Mouse (Mus musculus) gastrocnemius, postnatal 14 days (tissue): ENCODE measurements around the gene Ces2g. TPM values are rescaled to one million over a fixed set of nuclear protein-coding genes. Genes with fewer than 3 reads are reported as not detected.

Experiments
- DNase-seq: peaks from one replicate; pipeline ENCODE4 v3.0.0; 2021; ENCODE audit warnings: mixed read lengths
- intact Hi-C: fragments of 180-260 bp; cut with DNase I; formaldehyde crosslinking; loops from one replicate; pipeline ENCODE4 v1.15.1; 2025; ENCODE audit warnings: low total_unique reads
- long read RNA-seq, 2 experiments: library from polyadenylated mRNA; stranded (forward); transcript quantifications; one replicate each; pipeline ENCODE4 v2.0.0; 2021
- total RNA-seq, 2 experiments: library from RNA; stranded (reverse); gene quantifications; 2 replicates each; pipeline ENCODE4 v1.2.3; 2021

Gene Ces2g
- under 1 TPM; 0.22 to 0.47 TPM for total RNA-seq
- long read RNA-seq, experiment 1, partial matches to known transcripts: 0 of 1 reads
- long read RNA-seq, experiment 1, other reads (novel, unspliced or antisense): 0 of 1 reads
- long read RNA-seq, experiment 2: 0 reads

DNA sequence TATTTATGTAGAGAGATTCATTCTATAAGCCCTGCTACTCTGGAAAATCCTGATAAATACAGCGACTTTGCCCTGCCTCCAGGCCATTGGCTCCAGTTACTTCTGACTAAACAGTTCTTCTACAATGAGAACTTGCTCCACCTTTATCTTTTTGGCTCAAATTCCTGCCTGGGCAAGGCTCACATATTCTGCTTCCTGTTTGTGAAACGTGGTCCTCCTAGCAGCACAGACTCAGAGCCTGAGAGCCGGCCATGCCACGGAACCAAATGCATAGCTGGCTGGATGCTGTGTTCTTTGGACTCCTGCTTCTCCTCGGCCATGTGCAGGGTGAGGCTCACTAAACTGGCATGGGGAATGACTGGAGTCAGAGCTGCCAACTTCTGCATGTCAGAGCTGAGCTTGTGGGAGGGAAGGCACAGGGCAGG is at the start of gene Ces2g:
Ces2g (plus strand) TSS at position 182 of the 425 bp plus-strand sequence.
- DNase-seq: no peak
- intact Hi-C loops: no loop called here

DNA sequence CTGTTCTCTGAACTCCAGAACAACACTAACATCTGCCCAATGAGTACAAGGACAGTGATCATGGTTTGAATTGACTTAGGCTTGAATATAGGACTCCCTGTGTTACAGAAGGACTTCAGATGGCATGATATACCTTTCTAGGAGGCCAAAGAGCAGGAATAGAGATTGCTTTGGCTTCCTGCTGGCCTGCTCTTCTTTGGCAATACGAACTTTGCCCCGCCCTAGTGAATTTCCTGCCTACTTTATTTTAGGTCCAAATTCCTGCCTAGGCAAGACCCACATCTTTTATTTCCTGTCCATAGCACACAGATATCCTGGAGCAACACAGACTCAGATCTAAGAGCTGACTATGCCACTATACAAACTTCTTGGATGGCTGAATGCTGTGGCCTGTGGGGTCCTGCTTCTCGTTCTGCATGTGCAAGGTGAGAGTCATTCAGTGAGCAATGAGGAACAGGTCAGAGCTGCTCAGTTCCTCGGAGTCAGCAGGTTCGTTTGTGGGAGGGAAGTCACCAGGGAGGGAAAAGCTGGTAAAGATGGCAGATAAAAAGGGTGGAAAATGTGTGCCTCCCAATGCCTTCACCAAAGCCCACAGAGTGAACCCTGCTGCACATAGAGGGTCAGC is 35.4 kb upstream of the Ces2g start, which contains the start of gene Ces2e:
Ces2e (plus strand) TSS at position 289 of the 625 bp plus-strand sequence.
- no peak for DNase-seq
- intact Hi-C loops: no loop called here

DNA sequence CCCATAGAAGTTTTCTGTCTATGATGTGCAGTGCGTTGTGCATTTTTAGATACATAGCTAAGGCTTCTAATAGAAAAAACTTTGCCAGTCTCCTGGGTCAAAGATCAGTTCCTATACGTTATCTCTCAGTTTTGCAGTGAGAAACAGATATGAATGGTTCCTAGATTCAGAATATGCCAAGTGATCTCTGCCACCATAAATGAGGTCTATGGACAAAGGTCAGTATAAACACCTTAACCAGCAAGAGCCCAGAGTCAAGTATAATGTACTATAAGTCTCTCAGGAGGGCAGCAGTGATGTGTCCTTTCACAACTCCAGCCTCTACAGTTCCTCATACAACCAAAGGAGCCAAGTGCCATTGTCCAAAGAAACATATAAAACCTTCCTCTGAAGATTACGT is 34.2 kb upstream of the Ces2g start:
- intact Hi-C loops: no loop called here
- no peak for DNase-seq

DNA sequence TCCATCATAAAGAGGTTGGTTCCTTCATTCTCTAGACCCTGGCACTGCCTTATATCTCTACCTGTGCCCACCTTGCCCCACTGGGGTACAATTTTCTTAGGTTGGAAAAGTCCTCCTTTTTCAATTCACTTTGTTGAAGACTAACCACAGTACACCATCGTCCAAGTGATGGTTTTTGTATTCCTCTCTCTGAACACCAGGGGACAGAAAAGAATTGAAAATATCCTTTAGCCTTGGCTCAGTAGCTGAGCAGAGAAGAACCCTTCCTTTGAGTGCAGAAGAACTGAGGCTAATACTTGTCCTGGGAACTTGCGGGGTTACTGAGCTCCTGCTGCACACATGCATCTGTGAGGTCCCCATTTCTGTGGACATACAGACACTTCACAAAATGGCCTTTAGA is 16.9 kb upstream of the Ces2g start:
- intact Hi-C loops: no loop called here

DNA sequence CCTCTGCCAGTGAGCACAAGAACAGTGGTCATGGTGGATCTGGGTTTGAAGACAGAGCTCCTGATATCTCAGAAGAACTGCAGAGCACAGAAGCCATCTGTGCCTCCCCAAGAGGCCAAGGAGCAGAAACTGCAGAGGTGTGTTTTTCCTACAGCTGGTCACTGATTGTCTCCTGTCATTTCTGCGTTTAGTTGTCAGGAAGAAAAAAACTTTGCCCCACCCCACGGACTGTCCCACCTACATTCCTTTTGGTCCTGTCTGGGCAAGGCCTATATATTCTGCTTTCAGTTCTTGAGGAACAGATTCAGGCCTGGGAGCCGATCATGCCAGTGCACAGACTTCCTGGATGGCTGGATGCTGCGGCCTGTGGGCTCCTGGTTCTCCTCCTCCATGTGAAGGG is 14.5 kb upstream of the Ces2g start, which contains the start of gene Ces2f:
Ces2f (plus strand) TSS at position 301 of the 400 bp plus-strand sequence.
- intact Hi-C loops: no loop called here
- no peak for DNase-seq

More for the DNA sequence above, 16.9 kb upstream of the Ces2g start:
- DNase-seq: no peak

DNA sequence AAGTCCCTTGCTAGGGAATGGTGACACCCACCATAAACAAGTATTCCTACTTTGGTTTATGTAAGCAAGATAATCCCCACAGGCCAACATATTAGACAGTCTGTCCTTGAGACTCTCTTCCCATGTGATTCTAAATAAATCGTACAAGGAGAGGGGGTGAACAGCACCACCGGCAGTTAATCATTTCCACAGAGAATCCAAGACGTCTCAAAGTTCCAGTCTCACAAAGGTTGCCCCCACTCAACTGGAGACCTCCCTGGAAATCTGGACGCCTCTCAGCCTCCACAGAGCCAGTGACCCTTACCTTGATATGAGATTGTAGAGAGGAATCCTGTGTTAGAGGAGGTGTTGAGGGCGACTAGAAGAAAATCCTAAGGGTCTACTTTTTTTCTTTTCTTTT is 12.5 kb upstream of the Ces2g start:
- intact Hi-C loops: no loop called here
- DNase-seq: no peak

DNA sequence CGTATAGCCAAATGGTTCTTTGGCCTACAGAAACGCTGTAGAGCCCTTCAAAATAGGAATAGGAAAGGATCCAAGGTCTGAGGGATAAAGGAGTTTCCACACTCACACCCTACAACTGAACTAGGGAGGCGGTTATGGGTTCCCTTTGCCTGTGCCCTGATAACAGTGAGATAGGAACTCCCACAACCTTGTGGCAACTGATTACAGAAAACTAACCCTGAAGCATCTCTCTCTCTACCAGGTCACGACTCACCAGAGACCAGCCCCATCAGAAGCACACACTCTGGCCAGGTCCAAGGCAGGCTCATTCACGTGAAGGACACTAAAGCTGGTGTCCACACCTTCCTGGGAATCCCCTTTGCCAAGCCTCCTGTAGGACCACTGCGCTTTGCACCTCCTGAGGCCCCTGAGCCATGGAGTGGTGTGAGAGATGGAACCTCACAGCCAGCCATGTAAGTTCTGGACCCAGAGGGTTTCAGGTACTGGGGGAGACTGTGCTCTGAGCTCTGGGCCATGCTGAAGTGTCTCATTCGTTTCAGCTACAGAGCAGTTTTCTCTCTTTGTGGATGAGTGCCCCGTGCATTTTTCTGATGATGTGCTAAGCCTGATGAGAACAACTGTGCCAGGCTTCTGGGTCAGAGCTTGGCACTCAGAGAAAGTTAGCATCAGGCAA is 847 bp downstream of the Ces2g start:
- intact Hi-C loops: no loop called here
- DNase-seq: no peak

DNA sequence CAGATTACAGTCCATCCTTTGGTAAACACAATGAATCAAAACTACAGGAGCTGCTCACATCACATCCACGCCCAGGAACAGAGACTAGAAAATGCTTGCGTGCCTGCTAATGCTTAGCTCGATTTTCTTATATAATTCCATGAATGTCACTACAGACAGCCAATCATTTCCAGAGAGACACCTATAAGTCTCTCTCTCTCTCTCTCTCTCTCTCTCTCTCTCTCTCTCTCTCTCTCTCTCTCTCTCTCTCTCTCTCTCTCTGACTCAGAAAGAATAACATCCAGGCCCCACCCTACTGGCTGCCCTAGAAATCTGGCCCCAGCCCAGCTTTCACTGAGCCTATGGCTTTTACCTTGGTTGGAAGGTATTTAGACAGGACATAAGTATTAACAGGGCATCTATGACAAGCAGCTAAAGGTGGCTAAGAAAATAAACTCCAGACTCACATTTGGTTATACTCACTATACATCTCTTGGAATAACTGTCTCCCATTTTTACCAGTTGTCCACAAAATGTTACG is 1.9 kb downstream of the Ces2g start:
- intact Hi-C loops: no loop called here
- DNase-seq: no peak

DNA sequence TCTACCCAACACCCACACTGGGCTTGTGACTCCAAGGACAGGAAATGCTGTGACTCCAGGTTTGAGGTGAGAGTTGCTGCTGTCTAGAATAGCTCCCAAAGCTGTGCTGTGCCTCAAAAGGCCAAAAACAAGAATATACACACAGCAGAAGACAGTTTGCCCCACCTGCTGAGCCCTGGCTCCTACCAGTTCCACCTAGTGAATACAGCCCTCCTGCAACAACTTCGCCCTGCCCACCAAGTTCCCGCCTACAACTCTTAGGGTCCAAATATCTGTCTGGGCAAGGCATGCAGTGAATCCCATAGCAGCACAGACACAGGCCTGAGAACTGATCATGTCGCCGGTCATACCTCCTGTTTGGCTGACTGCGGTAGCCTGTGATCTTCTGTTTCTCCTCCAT is 22.6 kb downstream of the Ces2g start:
- no peak for DNase-seq
- intact Hi-C loops: no loop called here

DNA sequence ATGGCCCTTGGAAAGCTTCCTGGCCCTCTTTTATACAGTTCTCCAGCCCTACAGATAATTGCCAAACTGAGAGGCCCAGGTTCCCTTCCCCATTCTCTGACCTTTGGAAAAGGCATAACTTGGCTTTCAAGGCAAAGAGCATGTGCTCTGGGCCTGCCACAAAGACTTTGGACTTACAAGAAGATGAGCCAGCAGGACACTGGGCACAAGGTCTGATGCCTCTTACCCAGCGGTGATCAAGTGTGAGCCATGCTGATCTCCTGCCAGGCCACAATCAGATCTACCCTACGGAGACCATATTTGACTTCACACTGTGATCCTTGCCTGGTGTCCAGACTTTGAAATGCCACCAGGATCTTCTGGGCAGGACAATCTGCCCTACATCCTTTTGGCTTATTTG is 23.4 kb downstream of the Ces2g start:
- intact Hi-C loops: no loop called here
- no peak for DNase-seq

DNA sequence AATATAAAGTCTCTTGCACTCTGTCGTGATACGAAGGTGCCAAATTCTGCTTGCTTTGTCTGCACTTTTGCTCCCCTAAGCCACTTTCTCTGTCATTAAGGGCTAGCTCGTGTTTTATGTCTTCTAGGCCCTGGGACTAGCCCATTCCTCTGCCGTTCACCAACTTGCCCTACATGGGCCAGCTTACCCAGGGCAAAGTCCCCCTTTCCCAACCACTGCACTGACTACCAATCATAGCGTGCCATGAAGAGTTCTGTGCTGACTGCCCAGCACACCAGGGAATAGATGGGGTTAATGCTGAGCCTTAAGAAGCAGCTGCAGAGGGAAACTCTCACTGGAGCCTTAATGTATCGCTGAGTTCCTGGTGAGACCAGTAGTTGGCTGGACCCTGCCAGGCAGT is 36.7 kb downstream of the Ces2g start:
- intact Hi-C loops: no loop called here

DNA sequence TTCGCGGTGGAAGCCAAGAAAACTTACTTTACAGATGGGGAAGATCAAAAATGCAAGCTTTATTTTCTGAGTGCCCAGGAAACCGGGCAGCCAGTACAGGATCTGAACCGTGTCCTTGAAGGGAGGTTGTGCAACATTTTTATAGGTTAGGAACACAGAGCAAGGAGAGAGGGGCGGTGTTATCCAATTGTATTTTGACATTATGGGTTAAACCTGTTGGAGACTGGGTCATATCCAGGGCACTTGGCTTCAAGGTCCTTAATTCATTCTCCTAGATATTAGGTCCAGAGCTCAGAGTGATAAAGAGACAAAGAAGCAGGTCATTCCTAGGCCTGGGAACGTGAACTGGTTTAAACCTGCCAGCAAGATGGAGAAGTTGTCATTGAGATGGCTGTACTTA is 37.7 kb downstream of the Ces2g start:
- intact Hi-C loops: no loop called here
- DNase-seq: no peak

More for the DNA sequence above, 36.7 kb downstream of the Ces2g start:
- no peak for DNase-seq

DNA sequence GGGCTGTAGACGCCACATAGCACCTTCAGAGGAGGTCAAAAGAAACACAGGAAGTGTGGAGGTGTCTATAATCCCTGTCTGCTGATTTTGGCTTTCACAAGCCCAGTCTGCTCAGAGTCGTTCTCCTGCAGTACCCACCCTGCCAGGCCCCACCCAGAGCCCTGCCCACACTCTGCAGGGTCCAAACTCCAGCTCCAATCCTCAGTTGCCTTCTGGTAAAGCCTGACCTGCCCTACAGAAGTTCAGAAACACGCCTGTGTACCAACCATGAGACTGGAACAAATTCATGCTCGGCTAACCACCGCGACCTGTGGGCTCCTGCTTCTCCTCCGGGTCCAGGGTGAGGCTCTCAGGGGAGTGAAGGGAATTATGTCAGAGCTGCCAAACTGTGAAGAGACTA is 39.1 kb downstream of the Ces2g start, which contains the start of gene Ces2h:
Ces2h (plus strand) TSS at position 268 of the 400 bp plus-strand sequence.
- no peak for DNase-seq
- intact Hi-C loops: no loop called here

DNA sequence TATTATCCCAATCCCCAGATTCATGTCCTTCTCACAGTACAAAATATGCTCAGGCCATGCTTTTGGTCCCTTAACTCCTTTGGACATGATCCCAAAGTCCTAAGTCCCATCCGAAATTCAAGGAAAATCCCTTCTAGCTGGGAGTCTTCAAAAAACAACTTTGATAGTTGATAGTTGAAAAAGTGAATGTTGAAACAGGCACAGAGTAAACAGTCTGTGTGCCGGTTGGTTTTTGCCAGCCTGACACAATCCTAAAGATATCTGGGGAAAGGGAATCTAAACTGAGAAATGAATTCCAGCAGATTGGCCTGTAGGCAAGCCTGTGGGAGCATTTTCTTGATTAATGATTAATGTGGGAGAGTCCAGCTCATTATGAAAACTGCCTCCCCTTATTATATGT is 48.5 kb downstream of the Ces2g start:
- no peak for DNase-seq
- intact Hi-C loops: no loop called here

DNA sequence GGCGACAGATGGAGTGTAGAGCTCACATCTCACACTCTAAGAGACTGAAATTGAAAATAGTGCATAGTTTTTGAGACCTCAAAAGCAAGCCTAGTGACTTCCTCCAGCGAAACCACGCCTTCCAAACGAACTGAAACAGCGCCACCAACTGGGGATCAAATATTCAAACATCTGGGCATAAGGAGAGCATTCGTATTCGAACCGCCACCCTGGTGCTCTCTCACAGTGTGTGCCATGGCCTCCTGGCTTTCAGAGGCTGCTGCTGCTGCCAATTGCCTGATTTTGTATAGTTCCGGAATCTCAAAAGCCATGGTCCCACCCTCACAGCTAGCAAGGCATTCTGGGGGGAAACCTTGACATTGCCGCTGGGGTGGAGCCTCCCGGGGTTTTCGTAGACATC is 49.6 kb downstream of the Ces2g start:
- intact Hi-C loops: no loop called here
- DNase-seq: no peak

DNA sequence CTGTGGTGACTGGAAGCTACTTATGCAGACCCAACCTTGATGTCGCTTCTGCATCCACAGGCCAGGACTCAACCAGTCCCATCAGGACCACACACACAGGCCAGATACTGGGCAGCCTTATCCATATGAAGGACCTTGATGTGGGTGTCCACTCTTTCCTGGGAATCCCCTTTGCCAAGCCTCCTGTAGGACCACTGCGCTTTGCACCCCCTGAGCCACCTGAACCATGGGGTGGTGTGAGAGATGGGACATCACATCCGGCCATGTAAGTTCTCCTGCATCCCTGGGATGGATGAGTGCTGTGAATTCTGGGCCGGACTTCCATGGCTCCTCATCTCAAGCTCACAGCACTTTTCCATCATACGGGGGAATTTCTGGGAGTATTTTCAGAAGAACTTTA is 52.9 kb downstream of the Ces2g start:
- DNase-seq: no peak
- intact Hi-C loops: no loop called here

Other genes with a start within 250 kb of the Ces2g start
- not detected for gene Ces2a, start 227.7 kb upstream of the Ces2g start, total RNA-seq
- gene Ces2b, start 130.1 kb upstream of the Ces2g start, total RNA-seq: under 1 TPM in 1 of 2 experiments, not detected in 1; 0.14 TPM
- under 1 TPM; 0.33 to 0.47 TPM for gene Ces2c, start 114.7 kb upstream of the Ces2g start, total RNA-seq
- under 1 TPM; 0.09 to 0.10 TPM for gene Ces2e, start 35.5 kb upstream of the Ces2g start, total RNA-seq
- gene Ces2f, start 14.4 kb upstream of the Ces2g start, total RNA-seq: not detected
- not detected for gene Ces2h, start 39.1 kb downstream of the Ces2g start, total RNA-seq
- not detected for gene Ces3a, start 86.9 kb downstream of the Ces2g start, total RNA-seq
- gene Ces3b, start 122.0 kb downstream of the Ces2g start, total RNA-seq: not detected
- gene Ces4a, start 170.1 kb downstream of the Ces2g start, total RNA-seq: not detected
- 10 to 100 TPM; 37.2 TPM for gene Cbfb, start 209.0 kb downstream of the Ces2g start, total RNA-seq